Mouse (Mus musculus) testis, adult 2 months (tissue): ENCODE data around the gene Shc3.

Experiments
- CTCF ChIP-seq: fragments of 200-500 bp; IDR thresholded peaks from 2 replicates; pipeline ENCODE4 v1.5.1; 2012; ENCODE audit warnings: low read depth, mild to moderate bottlenecking, inconsistent platforms, low read length, moderate library complexity; ENCODE audit not compliant: control insufficient read depth, insufficient read depth, insufficient replicate concordance
- POLR2A ChIP-seq: fragments of 200-500 bp; IDR thresholded peaks from 2 replicates; pipeline ENCODE4 v1.6.1; 2012; ENCODE audit warnings: low read depth, mild to moderate bottlenecking, inconsistent platforms, low read length, moderate library complexity; ENCODE audit not compliant: control insufficient read depth

DNA sequence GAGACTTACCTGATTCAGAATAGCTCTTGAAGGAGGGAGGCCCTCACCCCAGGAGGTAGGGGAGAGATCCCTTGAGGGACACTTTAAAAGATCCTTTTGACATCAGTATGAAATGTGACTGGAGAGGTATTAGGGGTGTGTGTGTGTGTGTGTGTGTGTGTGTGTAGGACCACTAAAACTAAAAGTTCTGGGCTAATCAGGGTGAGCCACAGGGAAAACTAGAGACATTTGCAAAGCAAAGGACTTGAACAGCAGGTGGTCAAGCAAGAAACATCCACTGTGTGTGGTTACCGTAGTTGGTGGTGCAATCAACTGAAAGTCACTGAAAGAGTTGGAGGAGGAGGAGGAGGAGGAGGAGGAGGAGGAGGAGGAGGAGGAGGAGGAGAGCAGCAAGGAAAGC is 177.0 kb downstream of the Shc3 start:
- TF ChIP-seq CTCF (no peak), POLR2A (no peak)
